Mouse (Mus musculus) limb, embryonic 12.5 days (tissue): Measurements from ENCODE around the gene Galnt15. TPM values are rescaled to one million over a fixed set of nuclear protein-coding genes. Genes with fewer than 3 reads are reported as not detected.
A peak's percentile ranks its signal among the peaks of the same experiment; 100 is the strongest.

ENCODE experiments used
- ATAC-seq: fragments of 200-750 bp; cut with Nextera tagmentation; 2 replicates; pipeline ENCODE4 v1.8.0; 2017; ENCODE audit warnings: low read depth, moderate TSS enrichment; ENCODE audit not compliant: insufficient number of reproducible peaks, insufficient read depth, low FRiP score, low TSS enrichment
- H3K27ac ChIP-seq: fragments of 300-500 bp; sonication (generic); 2 replicates; pipeline ENCODE4 v1.5.1; 2016; ENCODE audit warnings: mild to moderate bottlenecking, moderate library complexity
- H3K27me3 ChIP-seq: fragments of 300-500 bp; sonication (generic); 2 replicates; pipeline ENCODE4 v1.6.1; 2016; ENCODE audit warnings: mild to moderate bottlenecking, moderate library complexity
- H3K36me3 ChIP-seq: fragments of 300-500 bp; sonication (generic); 2 replicates; pipeline ENCODE4 v1.6.1; 2016; ENCODE audit warnings: mild to moderate bottlenecking, moderate library complexity
- H3K4me1 ChIP-seq: fragments of 300-500 bp; sonication (generic); replicated peaks from 2 replicates; pipeline ENCODE4 v1.6.1; 2016
- H3K4me2 ChIP-seq: fragments of 300-500 bp; sonication (generic); 2 replicates; pipeline ENCODE4 v1.6.1; 2016; ENCODE audit warnings: mild to moderate bottlenecking, moderate library complexity
- H3K4me3 ChIP-seq: fragments of 300-500 bp; sonication (generic); replicated peaks from 2 replicates; pipeline ENCODE4 v1.5.1; 2016; ENCODE audit warnings: mild to moderate bottlenecking
- H3K9ac ChIP-seq: fragments of 300-500 bp; sonication (generic); replicated peaks from 2 replicates; pipeline ENCODE4 v1.6.1; 2016; ENCODE audit warnings: mild to moderate bottlenecking, moderate library complexity
- H3K9me3 ChIP-seq: fragments of 300-500 bp; sonication (generic); 2 replicates; pipeline ENCODE4 v1.6.1; 2016; ENCODE audit warnings: mild to moderate bottlenecking, moderate library complexity
- WGBS: fragments of 180-500 bp; shearing (Covaris S2); methylation state at CpG from one replicate; pipeline ENCODE4 v1.1.7; 2016; 5-methylcytosine and 5-hydroxymethylcytosine counted together
- polyA plus RNA-seq: library from polyadenylated mRNA; unstranded; fragments of >200 nt; fragmentation: Nextera tagmentation; extraction: Ambion mirVana; gene quantifications from 2 replicates; pipeline ENCODE4 v1.2.1, GENCODE M21; 2016

Gene Galnt15
- not detected in 2 replicates for polyA plus RNA-seq

DNA sequence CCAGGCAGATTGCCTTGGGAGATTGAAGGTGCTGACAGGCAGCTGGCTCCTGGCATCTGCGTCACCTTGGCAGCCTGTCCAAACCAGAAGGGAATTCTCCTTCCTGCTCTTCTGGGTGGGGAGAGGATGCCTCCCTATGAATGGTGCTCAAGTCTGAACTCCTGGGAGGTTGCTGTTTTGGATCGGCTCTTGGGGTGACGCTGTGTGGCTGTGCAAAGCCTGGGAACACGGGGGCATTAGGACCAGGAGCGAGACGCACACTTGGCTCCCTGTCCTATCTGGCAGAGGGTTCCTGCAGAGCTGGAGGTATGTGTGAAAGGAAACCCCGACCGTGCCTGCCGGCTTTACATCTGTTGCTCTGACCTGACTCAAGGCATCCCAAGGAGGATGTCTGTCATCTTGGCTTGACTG is at the start of gene Galnt15:
Galnt15 (plus strand) TSS at position 309 of the 411 bp plus-strand sequence.
- Histone ChIP-seq H3K4me2 (peak within 1 kb of the TSS; percentile 45), H3K36me3 (no peaks in the 10 kb centered on the region), H3K9me3 (no peaks in the 10 kb centered on the region), H3K9ac (no peak within 1 kb of the TSS), H3K4me3 (no peak within 1 kb of the TSS), H3K4me1 (peaks cover 11% of the 10 kb centered on the region), H3K27me3 (peaks cover 22% of the 10 kb centered on the region), H3K27ac (no peak within 1 kb of the TSS)
- 14% methylated on average over 9 of the region's 9 CpGs for WGBS
- no peak for ATAC-seq

GRCm38 (mm10) chr14:31994021-31994420 is 34.8 kb upstream of the Galnt15 start:
- Histone ChIP-seq H3K9ac (no peak overlapping the region), H3K4me3 (no peak overlapping the region), H3K27me3 (no peaks in the 10 kb centered on the region), H3K27ac (no peak overlapping the region), H3K4me2 (no peak overlapping the region), H3K9me3 (no peaks in the 10 kb centered on the region), H3K36me3 (no peaks in the 10 kb centered on the region), H3K4me1 (no peaks in the 10 kb centered on the region)
- ATAC-seq = no peak
- 57% methylated on average over 8 of the region's 8 CpGs for whole genome bisulfite sequencing

DNA sequence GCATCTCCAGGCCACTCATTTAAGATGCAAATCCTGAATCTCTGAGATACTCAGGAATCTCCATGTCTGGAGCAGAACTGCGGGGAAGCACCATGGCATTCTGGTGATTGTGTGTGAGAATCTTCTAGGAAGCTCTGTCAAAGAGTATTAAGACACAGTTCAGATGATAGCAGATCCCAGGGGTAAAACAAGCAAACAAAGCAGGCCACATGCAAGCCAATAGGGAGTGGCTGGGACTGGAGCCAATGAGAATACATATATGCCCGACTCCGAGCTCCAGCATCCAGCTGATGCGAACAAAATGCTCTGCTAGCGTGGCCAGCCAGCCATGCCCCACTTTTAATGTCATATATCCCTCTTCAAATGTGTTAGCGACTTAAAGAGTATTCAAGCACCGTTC is 27.8 kb upstream of the Galnt15 start:
- Histone ChIP-seq H3K4me2 (no peak overlapping the region), H3K4me3 (no peak overlapping the region), H3K36me3 (no peaks in the 10 kb centered on the region), H3K27ac (no peak overlapping the region), H3K27me3 (no peaks in the 10 kb centered on the region), H3K4me1 (no peaks in the 10 kb centered on the region), H3K9me3 (no peaks in the 10 kb centered on the region), H3K9ac (no peak overlapping the region)
- no peak for ATAC-seq
- WGBS = 89% methylated on average over 7 of the region's 7 CpGs

DNA sequence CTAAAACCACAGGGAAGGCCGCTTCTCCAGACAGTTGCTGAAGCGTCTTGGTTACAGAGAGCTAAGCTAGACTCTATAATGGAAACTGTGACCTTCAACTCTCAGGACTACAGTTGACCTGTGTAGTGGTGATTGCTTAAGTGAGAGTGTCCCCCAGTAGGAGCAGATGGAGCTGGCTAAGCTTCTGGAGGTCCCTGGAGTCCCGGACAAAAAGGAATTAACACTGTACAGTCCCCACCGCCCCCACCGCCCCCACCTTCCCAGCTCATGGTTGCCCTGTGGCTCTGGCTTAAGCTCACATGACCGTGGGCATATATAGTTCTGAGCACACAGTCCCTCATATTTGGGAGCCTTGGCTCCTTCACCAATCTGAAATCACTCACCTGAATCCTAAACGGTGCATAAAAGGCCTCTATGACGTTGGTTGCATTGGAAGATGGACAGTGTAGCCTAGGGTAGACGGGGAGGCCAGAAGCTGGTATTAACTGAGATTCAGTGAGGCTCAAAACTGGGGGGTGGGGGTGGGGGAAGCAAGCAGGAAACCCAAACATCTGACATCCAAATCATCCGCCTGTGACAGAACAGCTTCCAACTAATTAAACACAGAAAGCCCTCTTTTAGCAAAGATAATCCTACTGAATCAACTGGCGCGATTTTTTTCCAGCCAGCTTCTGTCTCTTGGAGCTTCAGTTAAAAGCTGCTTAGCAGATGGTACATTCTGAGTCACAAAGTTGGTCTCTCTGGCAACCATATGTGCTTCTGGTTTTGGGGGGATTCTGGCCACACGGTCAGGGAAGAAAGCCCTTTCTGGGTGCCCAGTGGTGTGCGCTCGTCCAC is 26.1 kb upstream of the Galnt15 start:
- H3K9ac ChIP-seq = no peak overlapping the region
- no peak overlapping the region for H3K4me3 ChIP-seq
- 0 out of 2 replicates have a peak, but pooled peaks cover 4% of the 10 kb centered on the region for H3K9me3 ChIP-seq
- H3K4me2 ChIP-seq = no peak overlapping the region
- no peaks in the 10 kb centered on the region for H3K36me3 ChIP-seq
- 74% methylated on average over 15 of the region's 15 CpGs for WGBS
- H3K27ac ChIP-seq = no peak overlapping the region
- ATAC-seq = no peak
- no peaks in the 10 kb centered on the region for H3K27me3 ChIP-seq
- H3K4me1 ChIP-seq = no peaks in the 10 kb centered on the region

DNA sequence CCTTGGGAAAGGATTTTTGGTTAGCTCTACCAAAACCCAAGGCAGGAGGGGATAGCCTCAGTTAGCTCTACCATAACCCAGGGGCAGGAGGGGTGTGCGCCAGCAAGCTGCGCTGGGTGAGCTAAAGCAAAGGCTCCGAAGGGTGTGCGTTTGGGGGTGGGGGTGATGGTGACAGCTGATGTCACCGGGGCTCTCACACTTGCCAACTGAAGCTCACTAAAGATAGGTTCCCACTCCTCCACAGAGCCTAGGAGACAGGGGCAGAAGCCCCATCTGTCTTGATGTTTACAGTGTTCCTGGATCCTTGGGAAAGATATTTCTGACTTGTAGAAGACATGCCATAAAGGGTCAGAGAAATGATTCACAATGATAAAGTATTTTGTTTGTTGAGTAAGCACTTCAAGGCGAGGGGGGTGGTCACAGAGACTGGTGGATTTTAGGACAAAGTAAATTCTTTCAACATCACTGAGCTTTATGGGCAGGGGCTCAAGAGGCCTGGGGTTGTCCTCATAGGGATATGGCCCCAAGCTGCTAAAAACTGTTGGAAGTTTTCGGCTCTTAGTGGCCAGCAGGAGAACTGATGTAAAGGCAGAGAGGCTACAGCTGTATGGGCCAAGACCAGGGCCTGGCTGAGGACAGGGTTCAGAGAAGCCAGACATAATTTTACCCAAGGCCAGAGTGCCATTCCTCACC is 24.7 kb upstream of the Galnt15 start:
- no peaks in the 10 kb centered on the region for H3K4me1 ChIP-seq
- H3K27me3 ChIP-seq = no peaks in the 10 kb centered on the region
- H3K4me3 ChIP-seq = no peak overlapping the region
- 0 out of 2 replicates have a peak, but pooled peaks cover 4% of the 10 kb centered on the region for H3K9me3 ChIP-seq
- no peak overlapping the region for H3K27ac ChIP-seq
- H3K4me2 ChIP-seq = no peak overlapping the region
- no peaks in the 10 kb centered on the region for H3K36me3 ChIP-seq
- ATAC-seq = no peak
- no peak overlapping the region for H3K9ac ChIP-seq
- 77% methylated on average over 7 of the region's 7 CpGs for WGBS

GRCm38 (mm10) chr14:32005673-32006261 is 23.0 kb upstream of the Galnt15 start:
- WGBS = 68% methylated on average over 9 of the region's 9 CpGs
- H3K4me3 ChIP-seq = no peak overlapping the region
- ATAC-seq = no peak
- H3K4me1 ChIP-seq = no peaks in the 10 kb centered on the region
- no peak overlapping the region for H3K4me2 ChIP-seq
- H3K9me3 ChIP-seq = 0 out of 2 replicates have a peak, but pooled peaks cover 4% of the 10 kb centered on the region
- no peak overlapping the region for H3K27ac ChIP-seq
- no peaks in the 10 kb centered on the region for H3K36me3 ChIP-seq
- H3K27me3 ChIP-seq = no peaks in the 10 kb centered on the region
- no peak overlapping the region for H3K9ac ChIP-seq

- Histone ChIP-seq H3K27me3 (no peaks in the 10 kb centered on the region), H3K27ac (no peak overlapping the region), H3K9me3 (0 out of 2 replicates have a peak, but pooled peaks cover 4% of the 10 kb centered on the region), H3K4me2 (no peak overlapping the region), H3K36me3 (no peaks in the 10 kb centered on the region), H3K9ac (no peak overlapping the region), H3K4me3 (no peak overlapping the region), H3K4me1 (no peaks in the 10 kb centered on the region)
- 86% methylated on average over 4 of the region's 4 CpGs for WGBS
- ATAC-seq = no peak
Measured at GRCm38 (mm10) chr14:32007654-32008335, 21.0 kb upstream of the Galnt15 start.

- H3K4me3 ChIP-seq = no peak overlapping the region
- no peaks in the 10 kb centered on the region for H3K4me1 ChIP-seq
- 0 out of 2 replicates have a peak, but pooled peaks cover 4% of the 10 kb centered on the region for H3K9me3 ChIP-seq
- no peak overlapping the region for H3K9ac ChIP-seq
- no peaks in the 10 kb centered on the region for H3K36me3 ChIP-seq
- 88% methylated on average over 2 of the region's 2 CpGs for WGBS
- no peaks in the 10 kb centered on the region for H3K27me3 ChIP-seq
- H3K4me2 ChIP-seq = no peak overlapping the region
- H3K27ac ChIP-seq = no peak overlapping the region
- ATAC-seq = no peak
Measured at GRCm38 (mm10) chr14:32009715-32010114, 19.1 kb upstream of the Galnt15 start.

DNA sequence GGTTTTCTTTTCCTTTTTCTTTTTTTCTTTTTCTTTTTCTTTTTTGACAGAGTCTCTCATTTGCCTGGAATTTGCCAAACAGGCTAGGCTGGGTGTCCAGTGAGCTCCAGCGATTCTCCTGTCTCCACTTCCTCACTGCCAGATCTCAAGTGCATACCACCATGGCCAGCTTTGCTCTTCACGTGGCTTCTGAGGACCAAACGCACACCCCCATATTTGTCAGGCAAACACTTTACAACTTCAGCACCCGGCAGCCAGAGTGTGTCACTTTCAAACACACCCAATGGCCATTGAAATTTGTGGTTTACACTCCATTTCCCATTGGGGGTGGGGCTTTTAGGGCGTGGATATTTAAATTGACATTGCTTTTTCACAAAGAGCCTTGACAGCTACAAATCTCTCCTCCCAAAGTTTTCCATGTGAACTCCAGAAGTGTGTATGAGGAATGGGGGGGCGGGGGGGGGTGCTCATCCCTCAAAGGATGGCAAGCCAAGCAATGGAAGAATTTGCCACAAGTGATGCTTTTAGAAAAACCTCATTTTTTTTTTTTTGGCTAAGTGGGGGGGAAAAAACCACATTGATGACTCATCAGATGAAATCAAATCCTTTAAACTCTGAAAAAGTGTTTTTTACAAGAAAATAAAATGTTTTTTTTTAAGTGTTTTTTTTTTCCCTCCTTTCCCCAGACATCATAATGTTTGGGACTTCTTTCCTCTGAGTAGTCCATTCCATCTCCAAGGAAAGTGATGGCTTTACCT is 17.1 kb upstream of the Galnt15 start:
- H3K27me3 ChIP-seq = no peaks in the 10 kb centered on the region
- H3K4me1 ChIP-seq = peaks cover 8% of the 10 kb centered on the region
- no peak overlapping the region for H3K4me2 ChIP-seq
- H3K9me3 ChIP-seq = 0 out of 2 replicates have a peak, but pooled peaks cover 4% of the 10 kb centered on the region
- no peak for ATAC-seq
- no peak overlapping the region for H3K4me3 ChIP-seq
- H3K9ac ChIP-seq = no peak overlapping the region
- WGBS = 63% methylated on average over 6 of the region's 6 CpGs
- H3K27ac ChIP-seq = no peak overlapping the region
- H3K36me3 ChIP-seq = no peaks in the 10 kb centered on the region

GRCm38 (mm10) chr14:32015131-32015770 is 13.5 kb upstream of the Galnt15 start:
- H3K9me3 ChIP-seq = no peaks in the 10 kb centered on the region
- H3K4me2 ChIP-seq = no peak overlapping the region
- no peak overlapping the region for H3K9ac ChIP-seq
- no peak overlapping the region for H3K4me3 ChIP-seq
- 86% methylated on average over 7 of the region's 7 CpGs for WGBS
- H3K4me1 ChIP-seq = peaks cover 17% of the 10 kb centered on the region
- H3K27ac ChIP-seq = no peak overlapping the region
- ATAC-seq = no peak
- H3K36me3 ChIP-seq = no peaks in the 10 kb centered on the region
- no peaks in the 10 kb centered on the region for H3K27me3 ChIP-seq
